Mouse (Mus musculus) small intestine, adult 2 months (tissue): ENCODE results near the gene Gm45623.

Experiments used
- CTCF ChIP-seq: fragments of 200-500 bp; IDR thresholded peaks from 2 replicates; pipeline ENCODE4 v1.5.1; 2012; ENCODE audit warnings: low read depth, mild to moderate bottlenecking, control low read depth, inconsistent platforms, low read length, moderate library complexity, mixed read lengths; ENCODE audit not compliant: insufficient replicate concordance, insufficient read length; ENCODE audit errors: extremely low read depth
- POLR2A ChIP-seq: fragments of 200-500 bp; IDR thresholded peaks from 2 replicates; pipeline ENCODE4 v1.6.1; 2012; ENCODE audit warnings: low read depth, mild to moderate bottlenecking, control low read depth, inconsistent platforms, low read length, moderate library complexity

- TF ChIP-seq CTCF (no peak), POLR2A (no peak)
These were observed 40.8 kb upstream of the Gm45623 start for GRCm38 (mm10) chr13:56794441-56794840.
